Mouse (Mus musculus) MEL (cell line): ENCODE measurements at regions not wholly inside any gene's neighbourhood (a gene's known extent, or its start where the extent isn't known, plus 50 kb on each side); places are given as distances from the start of the nearest gene placed in this dataset.

Source experiments
- DNase-seq: peaks from one replicate; pipeline ENCODE4 v3.0.0; 2011; ENCODE audit warnings: low read depth, low spot score
- H3K27ac ChIP-seq: 2 replicates; pipeline ENCODE4 v1.5.1; 2012; ENCODE audit warnings: low read depth, mild to moderate bottlenecking, control low read depth, low read length, moderate library complexity; ENCODE audit not compliant: control insufficient read depth
- H3K27me3 ChIP-seq, 2 experiments: fragments of 150-350 bp in 1 of 2; sonication (generic) in 1 of 2; 2 replicates each; pipeline ENCODE4 v1.6.1; 2012; ENCODE audit warnings: low read length in 2 of 2, mild to moderate bottlenecking in 2 of 2, improper control_type of control experiment in 1 of 2, moderate library complexity in 1 of 2; ENCODE audit not compliant: insufficient read depth in 2 of 2, control insufficient read depth in 1 of 2
- H3K36me3 ChIP-seq, 2 experiments: 2 replicates each; pipeline ENCODE4 v1.6.1; 2012 to 2014; ENCODE audit warnings: low read length in 2 of 2, improper control_type of control experiment in 1 of 2, inconsistent platforms in 1 of 2, mild to moderate bottlenecking in 1 of 2; ENCODE audit not compliant: insufficient read depth in 2 of 2, control insufficient read depth in 1 of 2
- H3K4me1 ChIP-seq, 2 experiments: fragments of 150-350 bp in 1 of 2; sonication (generic) in 1 of 2; 2 replicates each; pipeline ENCODE4 v1.6.1; 2012; ENCODE audit warnings: low read length in 2 of 2, improper control_type of control experiment in 1 of 2, mild to moderate bottlenecking in 1 of 2; ENCODE audit not compliant: insufficient read depth in 2 of 2, control insufficient read depth in 1 of 2
- H3K4me3 ChIP-seq, 2 experiments: fragments of 150-350 bp in 1 of 2; sonication (generic) in 1 of 2; 2 replicates each; pipeline ENCODE4 v1.5.1; 2012; ENCODE audit warnings: low read depth in 2 of 2, low read length in 2 of 2, mild to moderate bottlenecking in 2 of 2, moderate library complexity in 2 of 2, control low read depth in 1 of 2, improper control_type of control experiment in 1 of 2; ENCODE audit not compliant: control insufficient read depth in 1 of 2, insufficient read depth in 1 of 2
- H3K79me2 ChIP-seq: 2 replicates; pipeline ENCODE4 v1.6.1; 2012; ENCODE audit warnings: mild to moderate bottlenecking, low read length, moderate library complexity; ENCODE audit not compliant: control insufficient read depth, poor library complexity, insufficient read depth
- H3K9ac ChIP-seq: 2 replicates; pipeline ENCODE4 v1.6.1; 2012; ENCODE audit warnings: low read depth, mild to moderate bottlenecking, control low read depth, low read length, moderate library complexity; ENCODE audit not compliant: control insufficient read depth, poor library complexity, severe bottlenecking
- H3K9me3 ChIP-seq: fragments of 150-350 bp; sonication (generic); replicated peaks from 2 replicates; pipeline ENCODE4 v1.6.1; 2012; ENCODE audit warnings: mild to moderate bottlenecking, low read length, improper control_type of control experiment, moderate library complexity; ENCODE audit not compliant: insufficient read depth
- BHLHE40 ChIP-seq: IDR thresholded peaks from 2 replicates; pipeline ENCODE4 v1.6.1; 2012; ENCODE audit warnings: low read depth, mild to moderate bottlenecking, inconsistent platforms, low read length, improper control_type of control experiment, borderline replicate concordance
- CHD2 ChIP-seq: IDR thresholded peaks from 2 replicates; pipeline ENCODE4 v1.6.1; 2011; ENCODE audit warnings: low read length, improper control_type of control experiment
- ELF1 ChIP-seq: IDR thresholded peaks from 2 replicates; pipeline ENCODE4 v1.6.1; 2014; ENCODE audit warnings: low read depth, mild to moderate bottlenecking, inconsistent platforms, low read length, improper control_type of control experiment, moderate library complexity
- EP300 ChIP-seq, 2 experiments: IDR thresholded peaks; 2 replicates each; pipeline ENCODE4 v1.6.1; 2011; ENCODE audit warnings: improper control_type of control experiment in 2 of 2, low read length in 2 of 2, low read depth in 1 of 2, mild to moderate bottlenecking in 1 of 2
- ETS1 ChIP-seq: IDR thresholded peaks from 2 replicates; pipeline ENCODE4 v1.6.1; 2012; ENCODE audit warnings: low read depth, mild to moderate bottlenecking, inconsistent platforms, low read length, improper control_type of control experiment, moderate library complexity
- GATA1 ChIP-seq: IDR thresholded peaks from 2 replicates; pipeline ENCODE4 v1.6.1; 2011; ENCODE audit warnings: low read depth, low read length, improper control_type of control experiment
- JUND ChIP-seq: IDR thresholded peaks from 2 replicates; pipeline ENCODE4 v1.6.1; 2011; ENCODE audit warnings: low read depth, mild to moderate bottlenecking, improper control_type of control experiment, low read length
- MAFK ChIP-seq: IDR thresholded peaks from 2 replicates; pipeline ENCODE4 v1.6.1; 2011; ENCODE audit warnings: low read depth, mild to moderate bottlenecking, low read length, improper control_type of control experiment, borderline replicate concordance
- MAX ChIP-seq: IDR thresholded peaks from 2 replicates; pipeline ENCODE4 v1.6.1; 2011; ENCODE audit warnings: low read length, improper control_type of control experiment
- MXI1 ChIP-seq: IDR thresholded peaks from 2 replicates; pipeline ENCODE4 v1.6.1; 2011; ENCODE audit warnings: mild to moderate bottlenecking, low read depth, low read length, improper control_type of control experiment
- MYB ChIP-seq: IDR thresholded peaks from 2 replicates; pipeline ENCODE4 v1.6.1; 2011; ENCODE audit warnings: mild to moderate bottlenecking, low read depth, low read length, improper control_type of control experiment
- NELFE ChIP-seq: IDR thresholded peaks from 2 replicates; pipeline ENCODE4 v1.6.1; 2011; ENCODE audit warnings: low read depth, low read length, improper control_type of control experiment
- NRF1 ChIP-seq: IDR thresholded peaks from 2 replicates; pipeline ENCODE4 v1.6.1; 2014; ENCODE audit warnings: low read depth, mild to moderate bottlenecking, inconsistent platforms, low read length, improper control_type of control experiment, moderate library complexity; ENCODE audit not compliant: poor library complexity, insufficient read depth, severe bottlenecking
- POLR2A ChIP-seq, 2 experiments: IDR thresholded peaks; 2 replicates each; pipeline ENCODE4 v1.6.1; 2011 to 2012; ENCODE audit warnings: low read length in 2 of 2, mild to moderate bottlenecking in 2 of 2, control low read depth in 1 of 2, improper control_type of control experiment in 1 of 2, low read depth in 1 of 2, moderate library complexity in 1 of 2; ENCODE audit not compliant: control insufficient read depth in 1 of 2, insufficient read depth in 1 of 2, poor library complexity in 1 of 2
- POLR2AphosphoS5 ChIP-seq: IDR thresholded peaks from 2 replicates; pipeline ENCODE4 v1.6.1; 2012; ENCODE audit warnings: low read depth, borderline replicate concordance, mild to moderate bottlenecking, inconsistent platforms, low read length, moderate library complexity, mixed read lengths
- SMC3 ChIP-seq: IDR thresholded peaks from 2 replicates; pipeline ENCODE4 v1.6.1; 2011; ENCODE audit warnings: low read depth, low read length, improper control_type of control experiment
- TBP ChIP-seq: IDR thresholded peaks from 2 replicates; pipeline ENCODE4 v1.8.0; 2011; ENCODE audit warnings: low read depth, low read length, improper control_type of control experiment
- UBTF ChIP-seq: IDR thresholded peaks from 2 replicates; pipeline ENCODE4 v1.6.1; 2012; ENCODE audit warnings: low read depth, mild to moderate bottlenecking, inconsistent platforms, low read length, improper control_type of control experiment, moderate library complexity, borderline replicate concordance; ENCODE audit not compliant: insufficient read depth
- USF1 ChIP-seq: IDR thresholded peaks from 2 replicates; pipeline ENCODE4 v1.6.1; 2014; ENCODE audit warnings: low read depth, mild to moderate bottlenecking, inconsistent platforms, low read length, improper control_type of control experiment, moderate library complexity
- USF2 ChIP-seq, 2 experiments: IDR thresholded peaks; 2 replicates each; pipeline ENCODE4 v1.6.1; 2011 to 2012; ENCODE audit warnings: improper control_type of control experiment in 2 of 2, low read length in 2 of 2, borderline replicate concordance in 1 of 2, inconsistent platforms in 1 of 2, low read depth in 1 of 2, mild to moderate bottlenecking in 1 of 2; ENCODE audit not compliant: insufficient read depth in 1 of 2
- ZC3H11A ChIP-seq: IDR thresholded peaks from 2 replicates; pipeline ENCODE4 v1.6.1; 2012; ENCODE audit warnings: low read depth, mild to moderate bottlenecking, inconsistent platforms, low read length, improper control_type of control experiment
- ZKSCAN1 ChIP-seq: IDR thresholded peaks from 2 replicates; pipeline ENCODE4 v1.6.1; 2012; ENCODE audit warnings: low read depth, mild to moderate bottlenecking, inconsistent platforms, low read length, improper control_type of control experiment, moderate library complexity
- ZMIZ1 ChIP-seq: IDR thresholded peaks from 2 replicates; pipeline ENCODE4 v1.6.1; 2012; ENCODE audit warnings: low read depth, mild to moderate bottlenecking, inconsistent platforms, low read length, improper control_type of control experiment, moderate library complexity
- ZNF384 ChIP-seq: IDR thresholded peaks from 2 replicates; pipeline ENCODE4 v1.6.1; 2012; ENCODE audit warnings: low read depth, mild to moderate bottlenecking, inconsistent platforms, low read length, improper control_type of control experiment

- Histone ChIP-seq H3K4me1 (no peaks in the 10 kb centered on the region), H3K79me2 (no peaks in the 10 kb centered on the region), H3K36me3 (no peaks in the 10 kb centered on the region), H3K9me3 (no peaks in the 10 kb centered on the region), H3K4me3 (no peak overlapping the region), H3K9ac (no peak overlapping the region), H3K27ac (no peak overlapping the region), H3K27me3 (no peaks in the 10 kb centered on the region)
- no peak for DNase-seq
- no peak for TF ChIP-seq BHLHE40
- TF ChIP-seq JUND, result no peak
- no peak for TF ChIP-seq ELF1
- TF ChIP-seq TBP, result no peak
- TF ChIP-seq MAX, result no peak
- no peak for TF ChIP-seq POLR2AphosphoS5
- TF ChIP-seq UBTF, result no peak
- TF ChIP-seq CHD2, result no peak
Observed at GRCm38 (mm10) chr3:131869306-131869705, 215.8 kb upstream of the Dkk2 start.

GRCm38 (mm10) chr3:131882667-131883066, 202.4 kb upstream of the Dkk2 start:
- DNase-seq, result no peak
- H3K9me3 ChIP-seq, result no peaks in the 10 kb centered on the region
- no peaks in the 10 kb centered on the region for H3K36me3 ChIP-seq
- H3K4me3 ChIP-seq, result no peak overlapping the region
- TF ChIP-seq USF2 (IDR thresholded peaks at IDR 0.05; ENCODE audit: borderline replicate concordance in 1 of 2, insufficient read depth in 1 of 2, low read depth in 1 of 2, low read length in 2 of 2) (no peak), POLR2A (IDR thresholded peaks at IDR 0.05; ENCODE audit: control insufficient read depth in 1 of 2, insufficient read depth in 1 of 2, low read depth in 1 of 2, low read length in 2 of 2, poor library complexity in 1 of 2) (no peak), NRF1 (no peak), MXI1 (no peak), ZMIZ1 (no peak), GATA1 (no peak), USF1 (no peak), ZKSCAN1 (no peak), EP300 (IDR thresholded peaks at IDR 0.05; ENCODE audit: low read depth in 1 of 2, low read length in 2 of 2) (no peak), JUND (no peak), ZNF384 (no peak), POLR2AphosphoS5 (no peak), NELFE (no peak), ETS1 (no peak), SMC3 (no peak), MYB (no peak), MAX (no peak), ZC3H11A (no peak), MAFK (no peak)
- H3K4me1 ChIP-seq, result no peaks in the 10 kb centered on the region
- no peaks in the 10 kb centered on the region for H3K79me2 ChIP-seq
- no peak overlapping the region for H3K27ac ChIP-seq
- H3K27me3 ChIP-seq, result no peaks in the 10 kb centered on the region
- H3K9ac ChIP-seq, result no peak overlapping the region
